Mouse (Mus musculus): Measurements from ENCODE around the gene Fam133b. TPM values are rescaled to one million over a fixed set of nuclear protein-coding genes. Genes with fewer than 3 reads are reported as not detected.
"Not testable (repeated sequence)": the region's sequence is repeated elsewhere in the genome, so short reads cannot be mapped to it uniquely, and the experiment has no call there.

The Fam133b gene
- polyA plus RNA-seq, 1 experiment from 2014 or later: 31.2 TPM

- Histone ChIP-seq H3K4me1 (replicated peaks; ENCODE audit: control insufficient read depth, insufficient read depth, low read length) (peaks cover 9% of the 10 kb centered on the region), H3K36me3 (ENCODE audit: control insufficient read depth, insufficient read depth, low read length) (peaks cover 5% of the 10 kb centered on the region; the same call in 1 of the 2 replicates), H3K4me2 (ENCODE audit: low read length) (no peak overlapping the region), H3K27me3 (replicated peaks; ENCODE audit: control insufficient read depth, insufficient read depth, low read length) (no peaks in the 10 kb centered on the region), H3K9me3 (ENCODE audit: control insufficient read depth, low read length) (no peaks in the 10 kb centered on the region), H3K4me3 (ENCODE audit: low read depth, low read length) (no peak overlapping the region), H3K27ac (ENCODE audit: low read depth) (no peak overlapping the region), H3K9ac (ENCODE audit: low read length) (no peak overlapping the region)
- ATAC-seq (replicated peaks; ENCODE audit: low FRiP score, low TSS enrichment, low read depth): no peak
- WGBS: 85% methylated on average over 1 of the region's 1 CpGs
- DNase-seq (ENCODE audit: low spot score): no peak
Observed at GRCm38 (mm10) chr5:3600298-3600697, 56.7 kb downstream of the Fam133b start.

- DNase-seq (ENCODE audit: low spot score): no peak
- Histone ChIP-seq H3K27ac (ENCODE audit: low read depth) (no peak overlapping the region), H3K4me2 (ENCODE audit: low read length) (no peak overlapping the region), H3K9me3 (ENCODE audit: control insufficient read depth, low read length) (no peaks in the 10 kb centered on the region), H3K27me3 (replicated peaks; ENCODE audit: control insufficient read depth, insufficient read depth, low read length) (no peaks in the 10 kb centered on the region), H3K4me3 (ENCODE audit: low read depth, low read length) (no peak overlapping the region), H3K4me1 (replicated peaks; ENCODE audit: control insufficient read depth, insufficient read depth, low read length) (peaks cover 8% of the 10 kb centered on the region), H3K9ac (ENCODE audit: low read length) (no peak overlapping the region), H3K36me3 (ENCODE audit: control insufficient read depth, insufficient read depth, low read length) (peaks cover 9% of the 10 kb centered on the region)
- 90% methylated on average over 3 of the region's 3 CpGs for WGBS
- no peak for ATAC-seq (replicated peaks; ENCODE audit: low FRiP score, low TSS enrichment, low read depth)
Observed at GRCm38 (mm10) chr5:3600790-3601189, 57.2 kb downstream of the Fam133b start.

- no peaks in the 10 kb centered on the region for H3K27me3 ChIP-seq (replicated peaks; ENCODE audit: control insufficient read depth, insufficient read depth, low read length)
- H3K9ac ChIP-seq (ENCODE audit: low read length): no peak overlapping the region
- ATAC-seq (replicated peaks; ENCODE audit: low FRiP score, low TSS enrichment, low read depth) (no peak), DNase-seq (ENCODE audit: low spot score) (no peak)
- H3K4me2 ChIP-seq (ENCODE audit: low read length): no peak overlapping the region
- H3K9me3 ChIP-seq (ENCODE audit: control insufficient read depth, low read length): no peaks in the 10 kb centered on the region
- H3K27ac ChIP-seq (ENCODE audit: low read depth): no peak overlapping the region
- H3K4me1 ChIP-seq (replicated peaks; ENCODE audit: control insufficient read depth, insufficient read depth, low read length): no peaks in the 10 kb centered on the region
- 94% methylated on average over 9 of the region's 9 CpGs for WGBS
- peaks cover 29% of the 10 kb centered on the region for H3K36me3 ChIP-seq (ENCODE audit: control insufficient read depth, insufficient read depth, low read length)
- no peak overlapping the region for H3K4me3 ChIP-seq (ENCODE audit: low read depth, low read length)
Observed at GRCm38 (mm10) chr5:3607114-3607513, 63.5 kb downstream of the Fam133b start.

- H3K4me3 ChIP-seq (ENCODE audit: low read depth, low read length): no peak overlapping the region
- ATAC-seq (replicated peaks; ENCODE audit: low FRiP score, low TSS enrichment, low read depth) (no peak), DNase-seq (ENCODE audit: low spot score) (no peak)
- WGBS: 95% methylated on average over 7 of the region's 7 CpGs
- H3K4me2 ChIP-seq (ENCODE audit: low read length): no peak overlapping the region
- no peaks in the 10 kb centered on the region for H3K4me1 ChIP-seq (replicated peaks; ENCODE audit: control insufficient read depth, insufficient read depth, low read length)
- no peaks in the 10 kb centered on the region for H3K9me3 ChIP-seq (ENCODE audit: control insufficient read depth, low read length)
- no peaks in the 10 kb centered on the region for H3K27me3 ChIP-seq (replicated peaks; ENCODE audit: control insufficient read depth, insufficient read depth, low read length)
- H3K36me3 ChIP-seq (ENCODE audit: control insufficient read depth, insufficient read depth, low read length): peaks cover 29% of the 10 kb centered on the region
- H3K9ac ChIP-seq (ENCODE audit: low read length): no peak overlapping the region
- H3K27ac ChIP-seq (ENCODE audit: low read depth): no peak overlapping the region
Observed at GRCm38 (mm10) chr5:3609241-3609640, 65.6 kb downstream of the Fam133b start.

- H3K4me2 ChIP-seq (ENCODE audit: low read length); H3K27me3 ChIP-seq (replicated peaks; ENCODE audit: control insufficient read depth, insufficient read depth, low read length); H3K4me1 ChIP-seq (replicated peaks; ENCODE audit: control insufficient read depth, insufficient read depth, low read length); DNase-seq (ENCODE audit: low spot score); H3K27ac ChIP-seq (ENCODE audit: low read depth); H3K4me3 ChIP-seq (ENCODE audit: low read depth, low read length); ATAC-seq (replicated peaks; ENCODE audit: low FRiP score, low TSS enrichment, low read depth); H3K9ac ChIP-seq (ENCODE audit: low read length); H3K9me3 ChIP-seq (ENCODE audit: control insufficient read depth, low read length): not testable (repeated sequence)
- WGBS: 94% methylated on average over 2 of the region's 2 CpGs
- peaks cover 22% of the 10 kb centered on the region for H3K36me3 ChIP-seq (ENCODE audit: control insufficient read depth, insufficient read depth, low read length)
Observed at GRCm38 (mm10) chr5:3611835-3612234, 68.2 kb downstream of the Fam133b start.

Other genes with a start within 250 kb of the Fam133b start
- gene Cdk6, start 202.3 kb upstream of the Fam133b start, polyA plus RNA-seq (2014; fragmentation: Nextera tagmentation; extraction: Ambion mirVana): 39.6 and 41.3 TPM in 2 replicates
- 3.5 and 4.4 TPM in 2 replicates for gene 1700109H08Rik, start 27.7 kb downstream of the Fam133b start, polyA plus RNA-seq (2014; fragmentation: Nextera tagmentation; extraction: Ambion mirVana)
- 16.0 and 17.0 TPM in 2 replicates for gene Pex1, start 52.2 kb downstream of the Fam133b start, polyA plus RNA-seq (2014; fragmentation: Nextera tagmentation; extraction: Ambion mirVana)
- gene Rbm48, start 52.8 kb downstream of the Fam133b start, polyA plus RNA-seq (2014; fragmentation: Nextera tagmentation; extraction: Ambion mirVana): 14.0 and 14.1 TPM in 2 replicates
- not detected in 2 replicates for gene Tmbim7, start 107.3 kb downstream of the Fam133b start, polyA plus RNA-seq (2014; fragmentation: Nextera tagmentation; extraction: Ambion mirVana)
- 71.2 and 72.9 TPM in 2 replicates for gene Gatad1, start 113.4 kb downstream of the Fam133b start, polyA plus RNA-seq (2014; fragmentation: Nextera tagmentation; extraction: Ambion mirVana)

Data from intestine, embryonic 14.5 days (tissue).